Mouse (Mus musculus): ENCODE results near the gene Hip1. TPM values are rescaled to one million over a fixed set of nuclear protein-coding genes. Genes with fewer than 3 reads are reported as not detected.

Gene Hip1
- total and polyA plus RNA-seq, 3 experiments: 0.23 to 0.75 TPM; not detected in 1

GRCm38 (mm10) chr5:135394004-135394823 lies 150.7 kb downstream of the Hip1 start, which contains the start of gene Pom121 (continued):
- peak; percentile 98 for TF ChIP-seq MYC (IDR thresholded peaks at IDR 0.05; ENCODE audit: low read depth, low read length)
- TF ChIP-seq ELF1 (IDR thresholded peaks at IDR 0.05; ENCODE audit: low read depth, low read length): peak; percentile 68; the same call in 1 of the 2 replicates
- TF ChIP-seq RAD21 (IDR thresholded peaks at IDR 0.05; ENCODE audit: low read depth, low read length): no peak
- TF ChIP-seq TBP (IDR thresholded peaks at IDR 0.05; ENCODE audit: low read depth, low read length): no peak; the same call in none of the 2 replicates
- TF ChIP-seq USF2 (IDR thresholded peaks at IDR 0.05; ENCODE audit: borderline replicate concordance in 1 of 2, insufficient read depth in 1 of 2, low read depth in 1 of 2, low read length in 2 of 2): no peak
- 0 out of 2 replicates have a peak, but pooled peaks have one; percentile 6 for TF ChIP-seq ZNF384 (IDR thresholded peaks at IDR 0.05; ENCODE audit: low read depth, low read length)
- TF ChIP-seq CHD2 (IDR thresholded peaks at IDR 0.05; ENCODE audit: low read length): no peak

- no peaks in the 10 kb centered on the region for H3K79me2 ChIP-seq (ENCODE audit: control insufficient read depth, insufficient read depth, low read length, poor library complexity)
- H3K27ac ChIP-seq (ENCODE audit: control insufficient read depth, low read depth, low read length): no peak overlapping the region
- H3K27me3 ChIP-seq (ENCODE audit: control insufficient read depth in 1 of 2, insufficient read depth in 2 of 2, low read length in 2 of 2): no peaks in the 10 kb centered on the region
- no peak overlapping the region for H3K9ac ChIP-seq (ENCODE audit: control insufficient read depth, low read depth, low read length, poor library complexity, severe bottlenecking)
- TF ChIP-seq RCOR1 (IDR thresholded peaks at IDR 0.05; ENCODE audit: low read depth, low read length): no peak
- TF ChIP-seq UBTF (IDR thresholded peaks at IDR 0.05; ENCODE audit: borderline replicate concordance, insufficient read depth, low read depth, low read length): no peak
- no peak for TF ChIP-seq SIN3A (IDR thresholded peaks at IDR 0.05; ENCODE audit: low read length)
- TF ChIP-seq GABPA (IDR thresholded peaks at IDR 0.05; ENCODE audit: low read depth, low read length): no peak
- TF ChIP-seq MEF2A (IDR thresholded peaks at IDR 0.05; ENCODE audit: extremely low read depth, insufficient replicate concordance, low read depth, low read length, poor library complexity, severe bottlenecking): no peak
- TF ChIP-seq ETS1 (IDR thresholded peaks at IDR 0.05; ENCODE audit: low read depth, low read length): no peak
- TF ChIP-seq E2F4 (IDR thresholded peaks at IDR 0.05; ENCODE audit: borderline replicate concordance, low read depth, low read length): no peak
- no peak for TF ChIP-seq MAZ (IDR thresholded peaks at IDR 0.05; ENCODE audit: low read depth, low read length)
- TF ChIP-seq ELF1 (IDR thresholded peaks at IDR 0.05; ENCODE audit: low read depth, low read length): no peak
- no peaks in the 10 kb centered on the region for H3K9me3 ChIP-seq (replicated peaks; ENCODE audit: insufficient read depth, low read length)
- no peak for DNase-seq (ENCODE audit: low read depth, low spot score)
- H3K36me3 ChIP-seq (ENCODE audit: control insufficient read depth in 1 of 2, insufficient read depth in 2 of 2, low read length in 2 of 2): peaks cover 0 to 25% of the 10 kb centered on the region in 2 experiments; a peak in 2 of 4 replicates
- no peaks in the 10 kb centered on the region for H3K4me1 ChIP-seq (ENCODE audit: control insufficient read depth in 1 of 2, insufficient read depth in 2 of 2, low read length in 2 of 2)
- H3K4me3 ChIP-seq (ENCODE audit: control insufficient read depth in 1 of 2, insufficient read depth in 1 of 2, low read depth in 2 of 2, low read length in 2 of 2): no peak overlapping the region
These were observed 161.1 kb downstream of the Hip1 start for GRCm38 (mm10) chr5:135383771-135384170.

DNA sequence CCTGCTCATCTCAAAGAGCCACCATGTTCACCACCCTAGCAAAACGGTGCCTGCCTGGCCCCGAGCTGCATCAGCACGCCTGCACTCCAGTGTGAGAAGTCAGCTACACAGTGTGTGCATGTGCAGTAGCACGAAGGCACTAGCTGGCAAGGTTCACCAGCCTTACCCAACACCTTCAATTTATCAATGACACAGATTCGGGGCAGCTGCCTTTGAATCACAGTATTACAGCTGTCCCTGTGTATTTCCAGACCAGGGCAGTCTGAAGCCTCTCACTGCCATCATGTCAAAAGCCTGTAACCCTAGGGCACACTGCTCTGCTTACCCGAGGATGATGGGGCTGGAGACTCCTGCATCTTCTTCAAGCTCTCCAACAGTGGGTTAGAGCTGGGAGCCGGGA lies 162.2 kb downstream of the Hip1 start:
- no peak overlapping the region for H3K9ac ChIP-seq (ENCODE audit: control insufficient read depth, low read depth, low read length, poor library complexity, severe bottlenecking)
- no peaks in the 10 kb centered on the region for H3K27me3 ChIP-seq (ENCODE audit: control insufficient read depth in 1 of 2, insufficient read depth in 2 of 2, low read length in 2 of 2)
- H3K4me1 ChIP-seq (ENCODE audit: control insufficient read depth in 1 of 2, insufficient read depth in 2 of 2, low read length in 2 of 2): no peaks in the 10 kb centered on the region
- no peak overlapping the region for H3K27ac ChIP-seq (ENCODE audit: control insufficient read depth, low read depth, low read length)
- H3K9me3 ChIP-seq (replicated peaks; ENCODE audit: insufficient read depth, low read length): no peaks in the 10 kb centered on the region
- DNase-seq (ENCODE audit: low read depth, low spot score): no peak
- H3K36me3 ChIP-seq (ENCODE audit: control insufficient read depth in 1 of 2, insufficient read depth in 2 of 2, low read length in 2 of 2): peaks cover 0 to 22% of the 10 kb centered on the region in 2 experiments; a peak in 2 of 4 replicates
- no peak overlapping the region for H3K4me3 ChIP-seq (ENCODE audit: control insufficient read depth in 1 of 2, insufficient read depth in 1 of 2, low read depth in 2 of 2, low read length in 2 of 2)
- no peaks in the 10 kb centered on the region for H3K79me2 ChIP-seq (ENCODE audit: control insufficient read depth, insufficient read depth, low read length, poor library complexity)
- no peak for TF ChIP-seq POLR2AphosphoS5 (IDR thresholded peaks at IDR 0.05; ENCODE audit: borderline replicate concordance, low read depth, low read length)
- TF ChIP-seq POLR2A (IDR thresholded peaks at IDR 0.05; ENCODE audit: control insufficient read depth in 1 of 2, insufficient read depth in 1 of 2, low read depth in 1 of 2, low read length in 2 of 2, poor library complexity in 1 of 2): no peak
- TF ChIP-seq ZKSCAN1 (IDR thresholded peaks at IDR 0.05; ENCODE audit: low read depth, low read length): no peak
- no peak for TF ChIP-seq SMC3 (IDR thresholded peaks at IDR 0.05; ENCODE audit: low read depth, low read length)
- TF ChIP-seq NELFE (IDR thresholded peaks at IDR 0.05; ENCODE audit: low read depth, low read length): no peak
- TF ChIP-seq CHD2 (IDR thresholded peaks at IDR 0.05; ENCODE audit: low read length): no peak
- no peak for TF ChIP-seq MEF2A (IDR thresholded peaks at IDR 0.05; ENCODE audit: extremely low read depth, insufficient replicate concordance, low read depth, low read length, poor library complexity, severe bottlenecking)
- no peak for TF ChIP-seq USF1 (IDR thresholded peaks at IDR 0.05; ENCODE audit: low read depth, low read length)
- no peak for TF ChIP-seq GABPA (IDR thresholded peaks at IDR 0.05; ENCODE audit: low read depth, low read length)
- no peak for TF ChIP-seq KAT2A (conservative IDR thresholded peaks at IDR 0.05; ENCODE audit: low read depth, low read length)
- no peak for TF ChIP-seq ZNF384 (IDR thresholded peaks at IDR 0.05; ENCODE audit: low read depth, low read length)
- TF ChIP-seq MXI1 (IDR thresholded peaks at IDR 0.05; ENCODE audit: low read depth, low read length): no peak
- TF ChIP-seq MYB (IDR thresholded peaks at IDR 0.05; ENCODE audit: low read depth, low read length): no peak
- no peak for TF ChIP-seq CHD1 (IDR thresholded peaks at IDR 0.05; ENCODE audit: low read depth, low read length)
- no peak for TF ChIP-seq MAFK (IDR thresholded peaks at IDR 0.05; ENCODE audit: borderline replicate concordance, low read depth, low read length)
- no peak for TF ChIP-seq NRF1 (IDR thresholded peaks at IDR 0.05; ENCODE audit: insufficient read depth, low read depth, low read length, poor library complexity, severe bottlenecking)

Data from MEL (cell line).